Mouse (Mus musculus) brain, embryonic 14.5 days (tissue): ENCODE measurements at regions not wholly inside any gene's neighbourhood (a gene's known extent, or its start where the extent isn't known, plus 50 kb on each side); places are given as distances from the start of the nearest gene placed in this dataset.

ENCODE experiments used
- CTCF ChIP-seq: fragments of 200-500 bp; IDR thresholded peaks from 2 replicates; pipeline ENCODE4 v1.5.1; 2012; ENCODE audit warnings: inconsistent platforms, mild to moderate bottlenecking, moderate library complexity, borderline replicate concordance; ENCODE audit not compliant: insufficient read depth, insufficient read length; ENCODE audit errors: extremely low read depth
- POLR2A ChIP-seq: fragments of 200-500 bp; IDR thresholded peaks from 2 replicates; pipeline ENCODE4 v1.6.1; 2012; ENCODE audit warnings: mild to moderate bottlenecking, inconsistent platforms, borderline replicate concordance; ENCODE audit not compliant: poor library complexity, insufficient read depth, insufficient read length, severe bottlenecking; ENCODE audit errors: extremely low read depth

GRCm38 (mm10) chr4:81498133-81498532 is 55.5 kb upstream of the Mpdz start:
- TF ChIP-seq CTCF (peak; percentile 25; the same call in 1 of the 2 replicates), POLR2A (no peak)
